Mouse (Mus musculus) midbrain, postnatal 0 days (tissue): ENCODE data around the gene Gm14214. TPM values are rescaled to one million over a fixed set of nuclear protein-coding genes. Genes with fewer than 3 reads are reported as not detected.

Source experiments
- ATAC-seq: fragments of 200-750 bp; cut with Nextera tagmentation; 2 replicates; pipeline ENCODE4 v1.8.0; 2017; ENCODE audit warnings: moderate number of reproducible peaks, mild to moderate bottlenecking, moderate TSS enrichment, moderate library complexity; ENCODE audit not compliant: low FRiP score
- DNase-seq: peaks from one replicate; pipeline ENCODE4 v3.0.0-alpha.2; 2015; ENCODE audit warnings: low spot score
- H3K27ac ChIP-seq: fragments of 300-500 bp; sonication (generic); 2 replicates; pipeline ENCODE4 v1.5.1; 2014; ENCODE audit warnings: low read depth, mild to moderate bottlenecking, low read length, mixed read lengths
- H3K27me3 ChIP-seq: fragments of 300-500 bp; sonication (generic); 2 replicates; pipeline ENCODE4 v1.6.1; 2014; ENCODE audit warnings: low read length, control low read depth, mixed read lengths; ENCODE audit not compliant: insufficient read depth
- H3K36me3 ChIP-seq: fragments of 300-500 bp; sonication (generic); 2 replicates; pipeline ENCODE4 v1.6.1; 2014; ENCODE audit warnings: low read length, control low read depth, mixed read lengths; ENCODE audit not compliant: insufficient read depth
- H3K4me1 ChIP-seq: fragments of 300-500 bp; sonication (generic); 2 replicates; pipeline ENCODE4 v1.6.1; 2014; ENCODE audit warnings: mild to moderate bottlenecking, control low read depth, antibody characterized with exemption, low read length, mixed read lengths; ENCODE audit not compliant: insufficient read depth
- H3K4me2 ChIP-seq: fragments of 300-500 bp; sonication (generic); 2 replicates; pipeline ENCODE4 v1.6.1; 2014; ENCODE audit warnings: low read depth, mild to moderate bottlenecking, low read length, mixed read lengths; ENCODE audit not compliant: poor library complexity, severe bottlenecking
- H3K4me3 ChIP-seq: fragments of 300-500 bp; sonication (generic); 2 replicates; pipeline ENCODE4 v1.5.1; 2014; ENCODE audit warnings: low read depth, mild to moderate bottlenecking, low read length, moderate library complexity
- H3K9ac ChIP-seq: fragments of 300-500 bp; sonication (generic); replicated peaks from 2 replicates; pipeline ENCODE4 v1.6.1; 2014; ENCODE audit warnings: mild to moderate bottlenecking, low read length, moderate library complexity, mixed read lengths; ENCODE audit not compliant: poor library complexity, severe bottlenecking
- H3K9me3 ChIP-seq: fragments of 300-500 bp; sonication (generic); 2 replicates; pipeline ENCODE4 v1.6.1; 2016; ENCODE audit warnings: low read length, control low read depth
- CTCF ChIP-seq: IDR thresholded peaks from 2 replicates; pipeline ENCODE4 v1.5.1; 2016; ENCODE audit warnings: antibody characterized with exemption, mild to moderate bottlenecking
- WGBS: fragments of 180-500 bp; shearing (Covaris S2); extraction: QIAGEN DNeasy Blood & Tissue Kit; methylation state at CpG from one replicate; pipeline ENCODE4 v1.1.7; 2014; 5-methylcytosine and 5-hydroxymethylcytosine counted together
- polyA plus RNA-seq: library from polyadenylated mRNA; unstranded; fragments of >200 nt; fragmentation: Nextera tagmentation; extraction: Ambion mirVana; gene quantifications from 2 replicates; pipeline ENCODE4 v1.2.1, GENCODE M21; 2015
- total RNA-seq: library from RNA; depleted of rRNA; stranded (reverse); fragments of >200 nt; gene quantifications from 2 replicates; pipeline ENCODE4 v1.2.3, GENCODE M21; 2014

Gene Gm14214
- total and polyA plus RNA-seq, 2 experiments from 2014 or later: not detected

- no peak overlapping the region for H3K27ac ChIP-seq
- no peaks in the 10 kb centered on the region for H3K9me3 ChIP-seq
- WGBS: 71% methylated on average over 8 of the region's 8 CpGs
- H3K4me2 ChIP-seq: no peak overlapping the region
- no peak for TF ChIP-seq CTCF
- ATAC-seq: no peak
- H3K36me3 ChIP-seq: no peaks in the 10 kb centered on the region
- no peaks in the 10 kb centered on the region for H3K27me3 ChIP-seq
- DNase-seq: no peak
- no peak overlapping the region for H3K9ac ChIP-seq
- no peak overlapping the region for H3K4me3 ChIP-seq
- H3K4me1 ChIP-seq: no peaks in the 10 kb centered on the region
These were observed 1.8 kb upstream of the Gm14214 start for GRCm38 (mm10) chr2:154771604-154772003.

GRCm38 (mm10) chr2:154767051-154767450 is 2.8 kb downstream of the Gm14214 start:
- no peak for DNase-seq
- WGBS: 92% methylated on average over 6 of the region's 6 CpGs
- Histone ChIP-seq H3K4me3 (no peak overlapping the region), H3K4me1 (no peaks in the 10 kb centered on the region), H3K36me3 (no peaks in the 10 kb centered on the region), H3K27me3 (no peaks in the 10 kb centered on the region), H3K27ac (no peak overlapping the region), H3K9me3 (no peaks in the 10 kb centered on the region), H3K4me2 (no peak overlapping the region), H3K9ac (no peak overlapping the region)
- no peak for ATAC-seq
- no peak for TF ChIP-seq CTCF

- no peaks in the 10 kb centered on the region for H3K9me3 ChIP-seq
- 74% methylated on average over 8 of the region's 8 CpGs for WGBS
- DNase-seq: no peak
- no peak overlapping the region for H3K9ac ChIP-seq
- H3K4me1 ChIP-seq: no peaks in the 10 kb centered on the region
- H3K36me3 ChIP-seq: no peaks in the 10 kb centered on the region
- no peak overlapping the region for H3K4me3 ChIP-seq
- H3K27ac ChIP-seq: no peak overlapping the region
- no peak overlapping the region for H3K4me2 ChIP-seq
- no peaks in the 10 kb centered on the region for H3K27me3 ChIP-seq
- ATAC-seq: no peak
- no peak for TF ChIP-seq CTCF
These were observed 4.2 kb downstream of the Gm14214 start for GRCm38 (mm10) chr2:154765554-154766008.

- DNase-seq: no peak
- Histone ChIP-seq H3K9ac (no peak overlapping the region), H3K9me3 (no peaks in the 10 kb centered on the region), H3K4me1 (no peaks in the 10 kb centered on the region), H3K4me2 (no peak overlapping the region), H3K36me3 (no peaks in the 10 kb centered on the region), H3K27me3 (no peaks in the 10 kb centered on the region), H3K4me3 (no peak overlapping the region), H3K27ac (no peak overlapping the region)
- no peak for ATAC-seq
- TF ChIP-seq CTCF: peak; percentile 40
- 86% methylated on average over 9 of the region's 9 CpGs for WGBS
These were observed 4.9 kb downstream of the Gm14214 start for GRCm38 (mm10) chr2:154764828-154765497.

- DNase-seq: no peak
- 93% methylated on average over 3 of the region's 3 CpGs for WGBS
These were observed 6.6 kb downstream of the Gm14214 start for GRCm38 (mm10) chr2:154763226-154763625.

GRCm38 (mm10) chr2:154758454-154758853 is 11.4 kb downstream of the Gm14214 start:
- no peak overlapping the region for H3K27ac ChIP-seq
- H3K9me3 ChIP-seq: no peaks in the 10 kb centered on the region
- no peak overlapping the region for H3K9ac ChIP-seq
- H3K4me2 ChIP-seq: no peak overlapping the region
- 89% methylated on average over 1 of the region's 1 CpGs for WGBS
- TF ChIP-seq CTCF: no peak
- no peaks in the 10 kb centered on the region for H3K4me1 ChIP-seq
- no peaks in the 10 kb centered on the region for H3K36me3 ChIP-seq
- H3K4me3 ChIP-seq: no peak overlapping the region
- ATAC-seq (no peak), DNase-seq (no peak)
- no peaks in the 10 kb centered on the region for H3K27me3 ChIP-seq

More at GRCm38 (mm10) chr2:154763226-154763625, 6.6 kb downstream of the Gm14214 start:
- Histone ChIP-seq H3K9ac (no peak overlapping the region), H3K36me3 (no peaks in the 10 kb centered on the region), H3K4me3 (no peak overlapping the region), H3K9me3 (no peaks in the 10 kb centered on the region), H3K27me3 (no peaks in the 10 kb centered on the region), H3K4me1 (no peaks in the 10 kb centered on the region), H3K27ac (no peak overlapping the region), H3K4me2 (no peak overlapping the region)
- TF ChIP-seq CTCF: no peak
- ATAC-seq: no peak
